Mouse (Mus musculus) liver, embryonic 14.5 days (tissue): ENCODE measurements around the gene Ffar4.

ENCODE experiments used
- CTCF ChIP-seq: IDR thresholded peaks from 2 replicates; pipeline ENCODE4 v1.5.1; 2016; ENCODE audit warnings: antibody characterized with exemption, low read depth, control low read depth
- EP300 ChIP-seq: IDR thresholded peaks from 2 replicates; pipeline ENCODE4 v1.6.1; 2016; ENCODE audit warnings: antibody characterized with exemption, low read depth

GRCm38 (mm10) chr19:38082931-38083525 lies 13.8 kb upstream of the Ffar4 start:
- no peak for TF ChIP-seq CTCF
- no peak for TF ChIP-seq EP300
